Mouse (Mus musculus) liver, embryonic 15.5 days (tissue): Measurements from ENCODE around the gene Syne1. TPM values are rescaled to one million over a fixed set of nuclear protein-coding genes. Genes with fewer than 3 reads are reported as not detected.

Source experiments
- ATAC-seq: fragments of 200-750 bp; cut with Nextera tagmentation; 2 replicates; pipeline ENCODE4 v1.8.0; 2017; ENCODE audit warnings: moderate number of reproducible peaks, mild to moderate bottlenecking, moderate library complexity; ENCODE audit not compliant: insufficient read depth
- H3K27ac ChIP-seq: fragments of 300-500 bp; sonication (generic); replicated peaks from 2 replicates; pipeline ENCODE4 v1.5.1; 2015; ENCODE audit warnings: mild to moderate bottlenecking, inconsistent platforms
- H3K27me3 ChIP-seq: fragments of 300-500 bp; sonication (generic); 2 replicates; pipeline ENCODE4 v1.6.1; 2015; ENCODE audit warnings: mild to moderate bottlenecking, inconsistent platforms
- H3K36me3 ChIP-seq: fragments of 300-500 bp; sonication (generic); replicated peaks from 2 replicates; pipeline ENCODE4 v1.6.1; 2015; ENCODE audit warnings: moderate library complexity, mild to moderate bottlenecking, inconsistent platforms
- H3K4me1 ChIP-seq: fragments of 300-500 bp; sonication (generic); replicated peaks from 2 replicates; pipeline ENCODE4 v1.6.1; 2015; ENCODE audit warnings: inconsistent platforms
- H3K4me2 ChIP-seq: fragments of 300-500 bp; sonication (generic); 2 replicates; pipeline ENCODE4 v1.6.1; 2015; ENCODE audit warnings: moderate library complexity, mild to moderate bottlenecking, inconsistent platforms
- H3K4me3 ChIP-seq: fragments of 300-500 bp; sonication (generic); replicated peaks from 2 replicates; pipeline ENCODE4 v1.5.1; 2015; ENCODE audit warnings: mild to moderate bottlenecking, inconsistent platforms
- H3K9ac ChIP-seq: fragments of 300-500 bp; sonication (generic); 2 replicates; pipeline ENCODE4 v1.6.1; 2015; ENCODE audit warnings: moderate library complexity, mild to moderate bottlenecking, inconsistent platforms
- H3K9me3 ChIP-seq: fragments of 300-500 bp; sonication (generic); replicated peaks from 2 replicates; pipeline ENCODE4 v1.6.1; 2016; ENCODE audit warnings: inconsistent platforms
- WGBS: fragments of 180-500 bp; shearing (Covaris S2); methylation state at CpG from one replicate; pipeline ENCODE4 v1.1.7; 2015; ENCODE audit warnings: mixed read lengths; ENCODE audit not compliant: insufficient replicate concordance; 5-methylcytosine and 5-hydroxymethylcytosine counted together
- polyA plus RNA-seq: library from polyadenylated mRNA; unstranded; fragments of >200 nt; fragmentation: Nextera tagmentation; extraction: Ambion mirVana; gene quantifications from 2 replicates; pipeline ENCODE4 v1.2.1, GENCODE M21; 2015

The Syne1 gene
- polyA plus RNA-seq, 1 experiment from 2014 or later = 4.4 TPM

GRCm38 (mm10) chr10:5028301-5028700 is 523.0 kb downstream of the Syne1 start:
- Histone ChIP-seq H3K4me1 (no peaks in the 10 kb centered on the region), H3K4me3 (no peak overlapping the region), H3K27ac (no peak overlapping the region), H3K9ac (no peak overlapping the region), H3K9me3 (no peaks in the 10 kb centered on the region), H3K27me3 (no peaks in the 10 kb centered on the region), H3K4me2 (no peak overlapping the region), H3K36me3 (peaks cover 11% of the 10 kb centered on the region; the same call in 1 of the 2 replicates)
- no peak for ATAC-seq
- 64% methylated on average over 9 of the region's 9 CpGs for WGBS

GRCm38 (mm10) chr10:5027208-5027607 is 524.1 kb downstream of the Syne1 start:
- H3K4me3 ChIP-seq = no peak overlapping the region
- no peaks in the 10 kb centered on the region for H3K27me3 ChIP-seq
- no peak overlapping the region for H3K27ac ChIP-seq
- no peaks in the 10 kb centered on the region for H3K4me1 ChIP-seq
- H3K4me2 ChIP-seq = no peak overlapping the region
- no peaks in the 10 kb centered on the region for H3K9me3 ChIP-seq
- H3K36me3 ChIP-seq = peaks cover 2% of the 10 kb centered on the region; the same call in 1 of the 2 replicates
- no peak for ATAC-seq
- no peak overlapping the region for H3K9ac ChIP-seq
- WGBS = 62% methylated on average over 1 of the region's 1 CpGs

GRCm38 (mm10) chr10:5025906-5026305 is 525.4 kb downstream of the Syne1 start:
- no peak for ATAC-seq
- Histone ChIP-seq H3K4me2 (no peak overlapping the region), H3K4me1 (no peaks in the 10 kb centered on the region), H3K9me3 (no peaks in the 10 kb centered on the region), H3K27ac (no peak overlapping the region), H3K27me3 (no peaks in the 10 kb centered on the region), H3K36me3 (0 out of 2 replicates have a peak, but pooled peaks cover 5% of the 10 kb centered on the region), H3K4me3 (no peak overlapping the region), H3K9ac (no peak overlapping the region)
- 70% methylated on average over 4 of the region's 4 CpGs for WGBS

- no peak overlapping the region for H3K4me2 ChIP-seq
- no peaks in the 10 kb centered on the region for H3K27me3 ChIP-seq
- 55% methylated on average over 1 of the region's 1 CpGs for WGBS
- H3K9me3 ChIP-seq = no peaks in the 10 kb centered on the region
- no peak overlapping the region for H3K27ac ChIP-seq
- no peak for ATAC-seq
- H3K4me1 ChIP-seq = no peaks in the 10 kb centered on the region
- no peak overlapping the region for H3K9ac ChIP-seq
- no peak overlapping the region for H3K4me3 ChIP-seq
- H3K36me3 ChIP-seq = 0 out of 2 replicates have a peak, but pooled peaks cover 5% of the 10 kb centered on the region
Observed at GRCm38 (mm10) chr10:5017148-5017547, 534.1 kb downstream of the Syne1 start.

- Histone ChIP-seq H3K4me1 (no peaks in the 10 kb centered on the region), H3K27me3 (no peaks in the 10 kb centered on the region), H3K9me3 (no peaks in the 10 kb centered on the region), H3K4me3 (no peak overlapping the region), H3K9ac (no peak overlapping the region), H3K4me2 (no peak overlapping the region), H3K36me3 (no peaks in the 10 kb centered on the region), H3K27ac (no peak overlapping the region)
- no peak for ATAC-seq
- WGBS = 65% methylated on average over 1 of the region's 1 CpGs
Observed at GRCm38 (mm10) chr10:5014976-5015375, 536.3 kb downstream of the Syne1 start.

- no peak overlapping the region for H3K4me2 ChIP-seq
- H3K4me1 ChIP-seq = no peaks in the 10 kb centered on the region
- H3K36me3 ChIP-seq = no peaks in the 10 kb centered on the region
- no peaks in the 10 kb centered on the region for H3K9me3 ChIP-seq
- no peak overlapping the region for H3K4me3 ChIP-seq
- H3K9ac ChIP-seq = no peak overlapping the region
- no peak for ATAC-seq
- no peak overlapping the region for H3K27ac ChIP-seq
- H3K27me3 ChIP-seq = no peaks in the 10 kb centered on the region
Observed at GRCm38 (mm10) chr10:5012004-5012403, 539.3 kb downstream of the Syne1 start.

- no peak overlapping the region for H3K9ac ChIP-seq
- H3K4me1 ChIP-seq = no peaks in the 10 kb centered on the region
- H3K4me3 ChIP-seq = no peak overlapping the region
- no peaks in the 10 kb centered on the region for H3K27me3 ChIP-seq
- H3K9me3 ChIP-seq = no peaks in the 10 kb centered on the region
- no peaks in the 10 kb centered on the region for H3K36me3 ChIP-seq
- 65% methylated on average over 8 of the region's 8 CpGs for WGBS
- H3K4me2 ChIP-seq = no peak overlapping the region
- no peak overlapping the region for H3K27ac ChIP-seq
- ATAC-seq = no peak
Observed at GRCm38 (mm10) chr10:5008795-5009366, 542.4 kb downstream of the Syne1 start.

GRCm38 (mm10) chr10:4996592-4996991 is 554.7 kb downstream of the Syne1 start:
- no peaks in the 10 kb centered on the region for H3K9me3 ChIP-seq
- H3K4me2 ChIP-seq = no peak overlapping the region
- 46% methylated on average over 3 of the region's 3 CpGs for WGBS
- no peaks in the 10 kb centered on the region for H3K36me3 ChIP-seq
- no peak overlapping the region for H3K4me3 ChIP-seq
- no peaks in the 10 kb centered on the region for H3K4me1 ChIP-seq
- no peak overlapping the region for H3K27ac ChIP-seq
- no peak for ATAC-seq
- no peak overlapping the region for H3K9ac ChIP-seq
- H3K27me3 ChIP-seq = no peaks in the 10 kb centered on the region

GRCm38 (mm10) chr10:4993802-4994201 is 557.5 kb downstream of the Syne1 start:
- no peak overlapping the region for H3K27ac ChIP-seq
- 57% methylated on average over 3 of the region's 3 CpGs for WGBS
- no peak overlapping the region for H3K4me3 ChIP-seq
- no peak overlapping the region for H3K9ac ChIP-seq
- no peaks in the 10 kb centered on the region for H3K9me3 ChIP-seq
- H3K36me3 ChIP-seq = no peaks in the 10 kb centered on the region
- H3K4me2 ChIP-seq = no peak overlapping the region
- H3K4me1 ChIP-seq = no peaks in the 10 kb centered on the region
- no peaks in the 10 kb centered on the region for H3K27me3 ChIP-seq
- ATAC-seq = no peak

GRCm38 (mm10) chr10:4983919-4984318 is 567.4 kb downstream of the Syne1 start:
- ATAC-seq = no peak
- no peaks in the 10 kb centered on the region for H3K36me3 ChIP-seq
- 40% methylated on average over 2 of the region's 2 CpGs for WGBS
- H3K4me3 ChIP-seq = no peak overlapping the region
- no peaks in the 10 kb centered on the region for H3K9me3 ChIP-seq
- H3K27me3 ChIP-seq = no peaks in the 10 kb centered on the region
- H3K27ac ChIP-seq = no peak overlapping the region
- no peak overlapping the region for H3K9ac ChIP-seq
- no peaks in the 10 kb centered on the region for H3K4me1 ChIP-seq
- H3K4me2 ChIP-seq = no peak overlapping the region

GRCm38 (mm10) chr10:4977374-4977773 is 573.9 kb downstream of the Syne1 start:
- Histone ChIP-seq H3K4me1 (no peaks in the 10 kb centered on the region), H3K27me3 (no peaks in the 10 kb centered on the region), H3K4me3 (no peak overlapping the region), H3K9ac (no peak overlapping the region), H3K36me3 (no peaks in the 10 kb centered on the region), H3K9me3 (no peaks in the 10 kb centered on the region), H3K27ac (no peak overlapping the region), H3K4me2 (no peak overlapping the region)
- no peak for ATAC-seq
- WGBS = 18% methylated on average over 3 of the region's 3 CpGs

- Histone ChIP-seq H3K9me3 (no peaks in the 10 kb centered on the region), H3K4me2 (no peak overlapping the region), H3K4me3 (no peak overlapping the region), H3K4me1 (no peaks in the 10 kb centered on the region), H3K36me3 (no peaks in the 10 kb centered on the region), H3K27ac (no peak overlapping the region), H3K27me3 (no peaks in the 10 kb centered on the region), H3K9ac (no peak overlapping the region)
- 55% methylated on average over 2 of the region's 2 CpGs for WGBS
- no peak for ATAC-seq
Observed at GRCm38 (mm10) chr10:4976557-4976956, 574.7 kb downstream of the Syne1 start.
